Mouse (Mus musculus) gastrocnemius, postnatal 36 days (tissue): ENCODE measurements around the gene A930004D18Rik. TPM values are rescaled to one million over a fixed set of nuclear protein-coding genes. Genes with fewer than 3 reads are reported as not detected.

Experiments used
- DNase-seq, 2 experiments: peaks; one replicate each; pipeline ENCODE4 v3.0.0; 2022
- intact Hi-C: fragments of 180-260 bp; cut with DNase I; formaldehyde crosslinking; loops from one replicate; pipeline ENCODE4 v1.15.1; 2025
- total RNA-seq, 2 experiments: library from RNA; stranded (reverse); gene quantifications; 2 replicates each; pipeline ENCODE4 v1.2.3; 2021

Gene A930004D18Rik
- total RNA-seq, 2 experiments from 2014 or later: 0.17 to 0.20 TPM

DNA sequence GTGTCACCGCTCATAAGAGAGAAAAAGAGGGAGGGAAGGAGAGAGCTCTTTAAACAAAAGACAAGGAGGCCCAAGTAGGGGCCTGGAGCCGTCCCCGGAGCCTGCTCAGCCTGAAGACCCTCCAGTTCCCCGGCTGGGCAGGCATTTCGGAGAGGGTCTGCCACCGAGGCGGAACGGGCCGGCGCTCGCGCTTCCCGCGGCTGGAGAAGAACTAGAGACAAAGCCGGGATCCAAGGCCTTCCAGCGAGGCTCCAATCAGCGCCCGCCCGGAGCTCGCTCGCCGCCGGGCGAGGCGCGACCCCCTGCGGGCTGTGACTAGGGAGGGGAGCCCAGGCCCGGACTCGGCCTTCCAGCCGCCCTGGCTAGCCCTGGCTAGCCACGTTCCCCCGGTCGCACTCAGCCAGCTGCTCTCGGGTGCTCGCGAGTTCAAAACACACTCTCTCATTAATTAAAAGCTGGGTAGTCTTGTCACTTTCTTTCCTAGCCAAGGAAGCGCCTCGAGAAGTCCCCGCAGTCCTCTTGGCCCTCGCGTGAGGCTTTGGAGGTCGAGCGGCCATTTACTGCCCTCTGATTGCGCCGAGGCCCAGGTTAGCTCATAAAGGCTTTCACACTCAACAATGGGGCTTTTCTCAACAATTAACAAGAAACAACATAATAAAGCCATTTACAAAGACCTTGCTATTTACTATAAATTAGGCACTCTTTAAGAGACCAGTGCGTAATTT is 2.2 kb upstream of the A930004D18Rik start:
- intact Hi-C loops: loop anchor here (10.0 kb wide), 1 partner anchor 725 kb away; no protein-coding TSS in a partner anchor
- no peak for DNase-seq

- no peak for DNase-seq
- intact Hi-C loops: no loop called here
These were observed 1.4 kb upstream of the A930004D18Rik start for GRCm38 (mm10) chr2:18038895-18039371.

GRCm38 (mm10) chr2:18038141-18038752 is 710 bp upstream of the A930004D18Rik start:
- no peak for DNase-seq
- intact Hi-C loops: no loop called here

DNA sequence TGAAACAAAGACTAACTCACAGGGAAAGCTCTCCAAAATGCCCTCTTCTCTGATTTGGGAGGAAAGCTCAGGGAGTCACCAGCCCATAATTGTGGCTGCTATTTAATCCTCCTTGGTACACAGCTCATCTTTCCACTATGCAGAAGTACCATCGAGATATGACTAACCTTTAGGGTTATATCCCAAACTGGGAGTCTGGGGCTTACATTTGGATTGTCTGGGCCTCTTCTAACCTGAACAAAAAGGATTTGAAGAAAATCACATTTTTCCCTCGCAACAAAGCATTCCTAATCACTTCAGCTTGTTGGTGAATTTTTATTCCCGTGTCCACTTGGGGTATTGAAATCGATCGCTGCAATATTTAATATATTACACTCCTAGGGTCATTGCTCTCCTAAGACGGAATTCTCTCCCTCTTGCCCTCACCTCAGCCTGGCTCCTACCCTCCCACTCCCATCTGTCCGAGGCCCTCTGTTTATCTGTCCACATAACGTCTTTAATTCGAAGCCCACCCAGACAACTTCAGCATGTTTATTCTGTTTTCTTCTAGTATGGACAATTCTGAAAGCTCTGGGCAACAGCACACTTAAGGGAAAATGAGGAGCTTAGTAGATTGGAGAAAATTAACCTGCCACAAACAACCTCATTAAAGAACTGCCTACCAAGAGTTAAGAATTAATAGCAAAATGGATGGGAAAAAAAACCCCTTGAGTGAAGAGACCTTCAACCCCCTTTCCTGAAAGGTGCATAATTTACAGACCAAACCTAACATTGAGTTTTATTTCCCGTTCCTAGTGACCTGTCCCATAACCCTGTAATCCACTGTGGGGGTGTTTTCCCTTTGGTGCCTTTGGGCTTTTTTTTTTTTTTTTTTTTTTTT is 2.9 kb downstream of the A930004D18Rik start:
- intact Hi-C loops: no loop called here
- no peak for DNase-seq

DNA sequence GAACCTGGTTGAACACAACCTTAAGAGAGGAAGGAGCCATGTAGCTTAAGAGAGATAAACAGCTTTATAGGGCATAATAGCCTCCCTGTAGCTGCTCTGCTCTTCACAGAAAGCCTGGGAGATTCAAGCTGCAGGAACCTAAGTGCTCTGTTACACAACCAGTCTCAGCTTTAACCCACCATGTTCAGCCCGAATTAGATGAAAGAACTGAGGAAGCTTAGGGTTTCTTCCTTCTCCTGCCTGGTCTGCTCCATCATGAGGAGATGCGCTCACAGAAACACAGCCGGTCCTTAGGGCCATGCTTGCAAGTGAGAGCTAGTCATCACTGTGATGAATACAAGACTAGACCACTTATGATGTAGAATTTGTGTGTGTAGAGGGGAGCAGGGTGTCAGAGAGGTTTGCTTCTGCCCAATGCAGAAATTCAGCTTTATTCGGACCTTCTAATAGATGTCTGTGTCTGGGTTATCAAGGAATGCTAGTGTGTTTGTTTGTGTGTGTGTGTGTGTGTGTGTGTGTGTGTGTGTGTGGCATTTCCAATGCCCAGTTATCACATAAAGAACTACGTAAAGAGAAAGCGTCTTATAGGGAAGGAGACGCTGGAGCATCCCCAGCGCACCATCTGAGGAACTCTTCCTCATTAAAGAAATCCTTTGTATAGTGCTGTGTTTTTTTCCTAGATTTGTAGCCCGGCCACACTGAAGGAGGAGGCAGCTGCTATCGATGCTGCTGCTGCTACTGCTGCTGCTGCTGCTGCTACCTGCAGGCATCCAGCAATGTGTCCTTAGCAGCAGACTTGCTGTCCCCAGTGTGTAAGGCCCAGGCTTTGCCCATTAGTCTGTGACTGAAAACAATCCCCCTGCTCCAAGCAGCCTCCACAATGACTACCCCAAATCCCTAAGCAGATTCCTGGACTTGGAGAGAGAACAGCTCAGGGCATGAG is 4.1 kb downstream of the A930004D18Rik start:
- intact Hi-C loops: loop anchor here (2.0 kb wide), 1 partner anchor 13 kb away; no protein-coding TSS in a partner anchor
- DNase-seq: no peak

GRCm38 (mm10) chr2:18032538-18032895 is 5.0 kb downstream of the A930004D18Rik start:
- intact Hi-C loops: loop anchor here (2.0 kb wide), 1 partner anchor 14 kb away; no protein-coding TSS in a partner anchor
- DNase-seq: no peak

GRCm38 (mm10) chr2:18031831-18032537 is 5.6 kb downstream of the A930004D18Rik start:
- intact Hi-C loops: loop anchor here (2.0 kb wide), 1 partner anchor 15 kb away; no protein-coding TSS in a partner anchor
- no peak for DNase-seq

GRCm38 (mm10) chr2:18031271-18031821 is 6.2 kb downstream of the A930004D18Rik start:
- intact Hi-C loops: no loop called here
- DNase-seq: no peak

- DNase-seq: no peak
- intact Hi-C loops: no loop called here
These were observed 7.0 kb downstream of the A930004D18Rik start for GRCm38 (mm10) chr2:18030581-18030980.

DNA sequence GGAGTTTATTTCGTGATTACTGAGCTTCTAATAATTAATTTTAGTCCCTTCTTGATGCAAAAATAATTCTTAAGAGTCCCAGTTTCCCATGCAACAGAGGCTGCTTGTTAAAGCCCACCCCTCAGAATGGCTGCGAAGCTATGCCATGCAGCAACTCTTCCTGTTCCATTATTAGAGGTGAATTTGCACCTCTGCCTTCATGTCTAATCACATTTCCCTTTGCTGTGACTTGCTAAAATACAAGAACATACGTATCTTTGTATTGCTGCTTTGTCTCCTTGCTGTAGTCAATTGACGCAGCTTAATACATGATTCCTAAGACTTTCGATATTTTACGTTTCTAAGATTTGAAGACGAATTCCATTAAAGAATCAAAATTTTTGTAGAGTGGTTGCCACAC is 7.9 kb downstream of the A930004D18Rik start:
- DNase-seq: no peak
- intact Hi-C loops: loop anchor here (5.0 to 10.0 kb wide), 4 partner anchors 178 to 1315 kb away; partner anchors contain the start of genes Bmi1 and Commd3

GRCm38 (mm10) chr2:18028140-18029021 is 9.2 kb downstream of the A930004D18Rik start:
- intact Hi-C loops: loop anchor here (5.0 to 10.0 kb wide), 4 partner anchors 179 to 1316 kb away; partner anchors contain the start of genes Bmi1 and Commd3
- DNase-seq: peak; percentile 81 to 86

- peak; percentile 88 to 94 for DNase-seq
- intact Hi-C loops: loop anchor here (5.0 to 10.0 kb wide), 4 partner anchors 180 to 1317 kb away; partner anchors contain the start of genes Bmi1 and Commd3
These were observed 9.9 kb downstream of the A930004D18Rik start for GRCm38 (mm10) chr2:18027448-18028139.

DNA sequence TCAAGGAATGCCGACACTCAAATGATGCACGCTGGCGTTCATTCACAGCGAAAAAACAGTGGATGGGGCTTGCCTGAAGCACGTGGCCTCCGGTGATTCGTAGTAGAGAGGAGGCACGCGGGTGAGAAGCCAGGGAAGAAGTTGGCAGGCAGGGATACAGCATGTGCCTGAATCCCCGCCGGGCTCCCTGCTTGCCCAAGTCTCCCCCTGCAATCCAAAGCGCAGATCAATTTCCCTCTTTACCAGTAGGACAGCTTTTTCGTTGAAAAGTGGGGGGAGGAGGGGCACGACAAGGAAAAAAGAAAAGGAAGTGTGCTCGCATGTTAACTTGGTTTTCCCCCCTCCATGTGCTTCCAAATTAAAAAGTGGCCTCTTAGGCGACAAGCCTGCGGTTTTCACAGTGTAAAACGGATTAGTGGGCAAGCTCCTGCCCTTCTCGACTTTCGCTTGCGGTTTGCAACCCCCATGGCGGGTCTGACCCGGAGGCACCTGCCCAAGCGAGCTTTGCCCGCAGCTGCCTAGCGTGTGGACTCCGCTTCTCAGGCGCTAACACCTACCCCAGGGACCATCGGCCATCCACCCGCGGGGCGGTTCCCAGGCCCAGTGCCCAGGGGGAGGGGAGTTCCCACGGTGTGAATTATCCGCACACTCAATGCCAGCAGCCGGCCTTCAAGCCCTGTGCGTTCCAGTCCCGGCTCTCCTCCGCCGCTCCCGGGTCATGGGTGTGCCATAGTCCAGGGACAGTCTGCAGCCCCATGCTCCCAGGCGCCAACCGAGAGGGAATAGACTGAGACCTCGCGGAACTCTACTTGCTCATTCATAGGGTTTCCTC is 11.2 kb downstream of the A930004D18Rik start:
- intact Hi-C loops: loop anchor here (5.0 to 10.0 kb wide), 4 partner anchors 181 to 1318 kb away; partner anchors contain the start of genes Bmi1 and Commd3
- peak; percentile 50 to 53 for DNase-seq

DNA sequence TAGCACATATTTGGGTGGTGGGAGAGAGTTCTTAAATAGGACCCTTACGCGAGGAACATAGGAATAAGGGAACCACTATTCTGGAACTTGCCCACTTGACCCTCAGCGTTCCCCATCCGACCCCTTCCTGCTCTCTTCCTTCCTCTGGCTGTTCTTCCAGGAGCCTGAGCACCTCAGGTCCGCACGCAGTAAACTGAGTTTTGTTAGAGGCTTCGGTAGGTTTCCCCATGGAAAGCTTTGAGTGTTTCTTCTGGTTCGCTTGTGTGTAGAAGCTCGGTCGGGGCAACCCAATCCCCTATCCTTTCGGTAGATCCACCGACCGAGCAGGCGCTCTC is 11.8 kb downstream of the A930004D18Rik start:
- DNase-seq: no peak
- intact Hi-C loops: loop anchor here (5.0 to 10.0 kb wide), 4 partner anchors 182 to 1319 kb away; partner anchors contain the start of genes Bmi1 and Commd3

DNA sequence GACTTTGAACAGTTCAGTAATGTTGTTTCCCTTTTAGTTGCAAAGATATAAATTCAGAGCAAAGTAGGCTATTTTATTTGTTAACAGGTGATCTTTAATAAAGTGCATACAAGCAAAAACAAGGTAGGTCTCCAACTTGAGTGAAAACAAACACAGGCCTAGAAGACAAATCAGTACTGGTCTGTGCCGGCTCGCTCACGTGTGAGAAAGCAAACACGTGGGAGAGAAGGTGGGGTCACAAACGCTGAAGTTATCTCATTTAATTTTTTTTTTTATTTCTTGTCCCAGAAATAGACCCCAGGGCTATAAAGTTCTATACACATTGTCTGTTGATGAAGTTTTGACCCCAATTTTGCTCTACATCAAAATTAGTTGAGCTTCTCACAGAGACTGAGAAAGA is 12.4 kb downstream of the A930004D18Rik start:
- intact Hi-C loops: loop anchor here (5.0 to 10.0 kb wide), 4 partner anchors 182 to 1320 kb away; partner anchors contain the start of genes Bmi1 and Commd3
- DNase-seq: no peak

DNA sequence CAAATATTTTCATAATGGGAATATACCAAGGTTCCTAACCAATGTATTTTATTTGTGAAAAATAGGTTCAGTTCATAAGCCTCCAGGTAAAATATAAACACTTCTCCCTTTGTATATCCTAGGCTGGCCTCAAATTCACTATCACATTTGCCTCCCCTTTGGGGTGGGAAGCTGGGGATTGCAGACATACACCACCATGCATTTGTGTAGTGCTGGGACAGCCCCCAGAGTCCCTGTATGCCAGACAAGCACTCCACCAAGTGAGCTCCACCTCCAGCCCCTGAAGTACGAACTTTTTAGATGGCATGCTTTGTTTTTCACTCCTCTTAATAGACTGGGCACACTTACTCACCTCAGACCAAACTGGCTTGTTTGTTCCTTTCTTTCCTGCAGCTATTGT is 14.7 kb downstream of the A930004D18Rik start:
- intact Hi-C loops: loop anchor here (10.0 kb wide), 2 partner anchors 652 to 1322 kb away; partner anchors contain the start of genes Bmi1 and Commd3
- no peak for DNase-seq
